Mouse (Mus musculus) activated CD4-positive, CD25-positive, alpha-beta regulatory T cell (primary cell): Measurements from ENCODE around the gene Pbp2. TPM values are rescaled to one million over a fixed set of nuclear protein-coding genes. Genes with fewer than 3 reads are reported as not detected.

Source experiments
- polyA plus RNA-seq, 2 experiments: library from polyadenylated mRNA; unstranded; fragments of 100-300 nt; shearing (Covaris generic); gene quantifications; one replicate each; pipeline ENCODE4 v1.2.1; 2017

Pbp2 gene
- polyA plus RNA-seq: under 1 TPM in 1 of 2 experiments, not detected in 1; 0.14 TPM

DNA sequence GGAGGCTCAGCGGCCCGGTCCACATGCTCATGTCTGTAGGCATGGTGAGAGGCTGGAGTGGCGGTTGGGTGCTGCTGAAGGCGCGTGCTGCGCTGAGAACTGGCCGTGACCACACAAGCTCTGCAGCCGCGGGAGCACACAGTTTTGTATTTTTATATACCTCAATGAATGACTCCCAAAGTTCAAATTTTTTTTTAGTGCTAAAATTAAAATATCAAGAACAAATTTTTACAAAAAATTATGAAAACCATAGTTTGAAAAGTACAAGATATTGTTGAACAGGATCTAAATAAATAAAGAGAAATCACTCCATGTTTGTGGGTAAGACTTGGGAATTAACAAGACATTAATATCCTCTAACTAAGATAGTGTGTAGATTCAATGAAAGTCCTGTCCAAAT lies at the start of gene Pbp2:
Gene Pbp2 (minus strand): TSS at position 101 of the 400 bp plus-strand sequence.

Other genes starting within 250 kb of the Pbp2 start
- 1 to 10 TPM in 1 of 2 experiments, under 1 TPM in 1; 0.36 to 1.2 TPM for gene Gprc5a, start 244.8 kb downstream of the Pbp2 start, polyA plus RNA-seq
- not detected for gene Gprc5d, start 192.1 kb downstream of the Pbp2 start, polyA plus RNA-seq
- gene Fam234b, start 112.4 kb downstream of the Pbp2 start, polyA plus RNA-seq: 10 to 100 TPM; 14.5 to 16.4 TPM
- gene Hebp1, start 112.4 kb downstream of the Pbp2 start, polyA plus RNA-seq: 1 to 10 TPM in 1 of 2 experiments, under 1 TPM in 1; 0.50 to 2.3 TPM
- gene Gsg1, start 56.1 kb downstream of the Pbp2 start, polyA plus RNA-seq: not detected
- 1 to 10 TPM; 1.4 to 2.7 TPM for gene Emp1, start 52.1 kb upstream of the Pbp2 start, polyA plus RNA-seq